Mouse (Mus musculus) thymus, adult 2 months (tissue): ENCODE results near the gene Ip6k3.

Experiments used
- CTCF ChIP-seq: fragments of 200-500 bp; IDR thresholded peaks from 2 replicates; pipeline ENCODE4 v1.5.1; 2012; ENCODE audit warnings: mild to moderate bottlenecking, control low read depth, low read length, moderate library complexity, borderline replicate concordance; ENCODE audit not compliant: control insufficient read depth, poor library complexity, insufficient read depth; ENCODE audit errors: extremely low read depth
- POLR2A ChIP-seq: fragments of 200-500 bp; IDR thresholded peaks from 2 replicates; pipeline ENCODE4 v1.6.1; 2012; ENCODE audit warnings: mild to moderate bottlenecking, low read length, control low read depth, moderate library complexity; ENCODE audit not compliant: control insufficient read depth, poor library complexity, insufficient read depth; ENCODE audit errors: extremely low read depth

- TF ChIP-seq POLR2A (no peak), CTCF (no peak)
Measured at GRCm38 (mm10) chr17:27110072-27110471, 57.5 kb downstream of the Ip6k3 start.
